Mouse (Mus musculus): ENCODE results near the gene Efhd1.

The Efhd1 gene

DNA sequence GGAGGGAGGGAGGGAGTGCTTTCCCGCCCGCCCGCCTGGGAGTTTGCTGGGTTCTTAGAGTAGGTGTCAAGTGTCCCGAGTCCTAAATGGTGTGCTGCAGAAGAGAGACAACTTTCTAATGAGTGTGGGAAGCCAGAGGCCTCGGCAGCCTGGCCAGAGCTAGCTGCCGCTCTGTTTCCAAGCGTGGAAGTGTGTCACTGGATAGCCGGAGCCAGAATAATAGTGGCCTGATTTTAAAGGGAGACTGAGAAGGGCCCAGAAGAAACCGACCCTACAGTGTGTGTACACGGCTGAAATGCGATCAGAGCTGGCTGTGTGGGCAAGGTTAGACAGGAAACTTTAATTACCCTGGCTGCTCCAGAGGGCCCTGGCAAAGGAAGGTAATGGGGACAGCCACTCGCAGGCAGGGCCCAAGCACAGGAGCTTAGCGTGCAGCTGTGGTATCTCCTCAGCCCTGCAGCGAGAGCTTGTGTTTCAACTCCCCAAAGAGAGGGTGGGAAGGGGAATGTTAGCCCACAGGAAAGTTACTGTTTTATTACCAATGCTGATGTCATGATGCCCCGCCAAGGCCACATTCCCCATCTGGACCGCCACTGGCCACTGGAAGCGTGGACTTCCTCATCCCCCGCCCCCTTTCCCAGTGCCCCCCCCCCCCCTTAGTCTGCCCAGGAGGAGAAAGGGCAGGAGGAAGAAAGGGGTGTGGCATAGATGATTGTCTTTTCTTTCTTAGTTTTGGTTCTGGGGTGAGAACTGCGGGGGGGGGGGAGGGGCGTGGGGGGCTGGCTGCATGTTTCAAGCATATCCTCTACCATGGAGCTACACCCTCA lies 6.7 kb downstream of the Efhd1 start:
- DNase-seq (ENCODE audit: low spot score) = no peak

DNA sequence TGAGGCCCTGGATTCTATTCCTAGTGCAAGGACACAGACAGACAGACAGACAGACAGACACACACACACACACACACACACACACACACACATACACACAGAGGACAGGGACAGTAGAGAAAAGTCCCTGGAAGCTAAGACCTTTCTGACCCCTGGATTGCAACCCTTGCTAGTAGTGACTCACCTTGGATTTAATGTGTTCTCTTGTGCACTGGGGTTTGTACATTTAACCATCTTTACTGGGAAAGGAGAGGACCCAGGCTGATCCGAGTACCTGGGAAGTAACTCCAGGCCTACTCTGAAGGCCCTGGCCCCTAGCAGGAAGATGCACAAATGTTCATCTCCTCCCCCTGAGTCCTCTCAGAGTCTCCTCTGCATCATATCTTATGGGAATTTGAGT lies 7.4 kb downstream of the Efhd1 start:
- no peak for DNase-seq (ENCODE audit: low spot score)

DNA sequence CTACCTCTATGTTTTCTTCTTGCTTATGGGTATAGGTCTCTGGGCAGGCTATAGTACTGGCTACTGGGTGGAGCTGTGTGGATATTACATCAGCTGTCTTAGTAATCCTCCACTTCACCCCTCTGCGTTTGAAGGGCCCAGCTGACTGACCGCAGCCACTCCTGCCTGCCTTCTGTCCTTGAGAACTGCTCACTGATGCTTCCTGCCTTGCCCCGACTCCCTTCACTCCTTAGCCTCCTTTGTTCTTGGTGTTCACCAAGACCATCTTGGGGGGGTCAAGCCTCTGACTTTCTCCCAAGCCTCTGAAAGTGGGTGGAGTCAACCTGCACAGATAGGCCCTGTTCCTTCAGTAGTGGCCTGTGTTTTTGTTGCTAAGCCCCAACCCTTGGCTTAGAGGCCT lies 8.3 kb downstream of the Efhd1 start:
- DNase-seq (ENCODE audit: low spot score) = no peak

DNA sequence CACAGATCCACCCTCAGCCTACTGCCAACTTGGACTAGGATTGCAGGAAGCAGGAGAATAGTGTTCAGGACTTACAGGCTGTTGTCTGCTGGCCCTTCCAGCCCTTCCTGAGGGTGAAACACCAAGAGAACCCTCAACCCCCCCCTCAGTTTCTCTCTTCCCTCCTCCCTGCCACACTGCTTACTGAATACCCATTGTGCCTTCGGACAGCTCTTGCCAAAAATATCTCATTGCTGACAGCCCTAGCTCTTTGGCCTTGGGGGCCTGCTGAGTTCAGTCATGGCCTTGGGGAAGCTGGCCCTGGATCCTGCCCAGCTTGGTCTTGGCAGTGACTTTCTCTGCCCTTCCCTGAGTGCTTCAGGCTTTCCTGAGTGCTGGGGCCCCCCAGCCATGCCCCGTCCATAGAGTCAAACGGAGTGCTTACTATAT lies 9.4 kb downstream of the Efhd1 start:
- DNase-seq (ENCODE audit: low spot score) = no peak

DNA sequence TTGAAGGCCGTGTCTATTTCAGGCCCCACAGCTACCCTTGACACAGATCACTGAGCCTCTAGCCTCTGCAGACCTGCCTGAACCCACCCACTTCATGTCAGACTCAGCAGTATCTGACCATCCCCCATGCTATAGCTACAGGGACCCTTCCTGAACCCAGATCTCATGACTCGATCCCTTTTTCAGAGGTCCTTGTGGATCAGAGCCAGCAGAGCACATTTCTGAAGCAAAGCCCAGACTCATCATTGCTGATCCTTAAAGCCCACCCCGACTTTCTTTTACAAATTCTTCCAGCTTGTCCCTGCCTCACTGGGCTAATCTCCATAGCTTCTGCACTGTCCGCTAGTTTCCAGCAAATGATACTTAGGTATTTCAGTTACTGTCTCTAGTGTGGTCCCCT lies 10.0 kb downstream of the Efhd1 start:
- no peak for DNase-seq (ENCODE audit: low spot score)

DNA sequence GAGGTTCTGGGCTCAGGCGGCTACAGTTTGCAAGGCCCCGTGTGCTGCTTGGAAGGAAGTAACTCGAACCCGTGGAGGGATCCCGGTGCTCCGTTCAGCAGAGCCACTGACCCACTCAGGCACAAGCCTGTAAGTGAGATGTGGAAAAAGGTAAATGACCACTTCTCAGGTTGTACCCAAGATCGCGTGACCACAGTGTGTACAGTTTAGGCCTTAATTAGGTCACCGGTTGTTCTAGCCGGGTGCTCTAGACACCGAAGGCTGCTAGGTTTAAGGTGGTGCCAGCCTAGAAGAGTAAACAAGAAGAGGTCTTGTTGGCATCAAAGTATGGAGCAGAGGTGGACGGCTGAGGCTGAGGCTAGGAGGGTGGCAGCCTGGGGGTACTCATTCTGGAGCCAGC lies 11.0 kb downstream of the Efhd1 start:
- no peak for DNase-seq (ENCODE audit: low spot score)

DNA sequence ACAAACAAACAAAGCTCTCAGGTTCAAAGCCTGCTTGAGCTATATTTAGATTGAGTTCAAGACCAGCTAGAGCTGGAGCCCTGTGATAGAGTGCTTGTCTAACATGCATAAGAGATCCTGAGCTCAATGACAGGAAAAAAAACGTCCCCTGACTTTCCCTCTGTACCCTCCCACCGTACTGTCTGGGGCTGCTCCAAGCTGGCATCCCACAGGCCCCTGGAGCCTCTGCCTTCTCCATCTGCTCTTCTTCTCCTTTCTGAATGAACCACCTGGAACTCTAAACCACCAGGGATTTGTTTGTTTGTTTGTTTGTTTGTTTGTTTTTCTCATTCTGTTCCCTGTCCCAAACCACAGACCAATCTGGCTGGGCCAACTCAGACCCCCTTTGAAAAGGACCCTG lies 11.9 kb downstream of the Efhd1 start:
- no peak for DNase-seq (ENCODE audit: low spot score)

DNA sequence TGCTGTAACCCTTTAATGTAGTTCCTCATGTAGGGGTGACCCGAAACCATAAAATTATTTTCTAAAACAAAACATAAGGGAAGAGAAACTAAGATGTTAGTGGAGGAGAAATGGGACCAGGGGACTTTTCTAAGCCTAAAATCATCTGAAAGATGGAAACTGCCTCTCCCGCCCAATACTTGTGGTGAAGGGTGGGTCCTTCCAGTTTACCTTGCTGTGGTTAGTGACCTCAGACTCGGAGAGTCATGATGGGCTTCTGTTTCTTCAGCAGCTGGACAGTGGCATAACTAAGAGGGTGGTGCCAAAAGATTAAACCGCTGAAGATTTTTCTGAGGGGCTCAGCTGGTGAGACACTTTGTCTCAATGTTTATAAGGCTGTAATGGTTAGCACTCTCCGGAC lies 16.1 kb downstream of the Efhd1 start:
- no peak for DNase-seq (ENCODE audit: low spot score)

DNA sequence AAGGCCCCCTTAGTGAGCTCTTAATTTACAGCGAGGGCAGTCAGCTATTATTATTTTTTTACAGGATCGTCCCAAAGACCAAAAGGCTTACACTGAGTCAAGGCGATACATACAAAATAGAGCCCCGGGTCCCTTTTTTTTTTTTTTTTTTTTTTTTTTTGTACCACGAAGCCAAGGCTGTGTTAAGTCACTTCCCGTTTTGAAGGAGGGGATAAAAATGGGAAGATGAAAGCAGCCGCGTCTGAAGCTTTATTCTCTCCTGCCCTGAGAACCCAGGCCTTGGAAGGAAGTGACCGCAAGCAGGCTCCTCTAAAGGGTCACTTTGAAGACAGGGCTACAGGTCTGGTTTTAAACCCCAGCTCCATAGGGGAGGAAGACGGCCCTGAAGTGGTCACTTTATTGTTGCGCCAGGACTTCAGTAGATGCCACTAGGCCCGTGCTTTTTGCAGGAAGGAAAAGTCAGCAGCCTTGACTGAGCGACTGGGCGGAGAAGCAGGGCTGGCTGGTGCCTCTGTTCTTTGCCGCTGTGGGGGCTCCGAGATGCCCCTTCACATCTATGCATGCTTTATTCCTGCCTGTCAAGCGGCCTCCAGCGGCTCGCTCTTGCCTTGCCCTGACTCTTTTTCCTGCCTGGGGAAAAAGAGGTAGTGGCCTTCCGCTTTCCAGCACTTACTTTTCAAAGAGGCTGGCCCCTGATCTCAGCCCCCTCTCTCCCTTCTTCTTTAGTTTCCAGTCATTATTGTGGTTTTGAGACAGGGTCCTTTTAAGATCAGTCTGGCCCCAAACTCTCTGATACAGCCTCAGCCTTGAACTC lies 17.6 kb downstream of the Efhd1 start:
- DNase-seq (ENCODE audit: low spot score) = no peak

DNA sequence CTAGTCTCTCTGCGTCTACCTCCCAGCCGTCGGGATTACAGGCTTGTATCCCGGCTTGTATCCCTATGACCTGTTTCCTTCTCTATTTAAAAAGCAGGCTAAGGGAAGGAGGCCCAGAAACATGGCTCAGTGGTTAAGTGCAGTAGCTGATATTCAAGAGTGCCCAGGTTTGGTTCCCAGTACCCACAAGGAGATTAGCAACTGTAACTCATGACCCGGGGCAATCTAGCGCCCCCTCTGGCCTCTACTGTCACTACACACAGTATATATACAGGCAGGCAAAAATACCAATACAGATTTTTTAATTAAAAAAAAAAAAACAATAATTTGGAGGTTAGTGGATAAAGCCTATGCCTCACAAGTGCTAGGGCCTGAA lies 18.2 kb downstream of the Efhd1 start:
- DNase-seq (ENCODE audit: low spot score) = no peak

DNA sequence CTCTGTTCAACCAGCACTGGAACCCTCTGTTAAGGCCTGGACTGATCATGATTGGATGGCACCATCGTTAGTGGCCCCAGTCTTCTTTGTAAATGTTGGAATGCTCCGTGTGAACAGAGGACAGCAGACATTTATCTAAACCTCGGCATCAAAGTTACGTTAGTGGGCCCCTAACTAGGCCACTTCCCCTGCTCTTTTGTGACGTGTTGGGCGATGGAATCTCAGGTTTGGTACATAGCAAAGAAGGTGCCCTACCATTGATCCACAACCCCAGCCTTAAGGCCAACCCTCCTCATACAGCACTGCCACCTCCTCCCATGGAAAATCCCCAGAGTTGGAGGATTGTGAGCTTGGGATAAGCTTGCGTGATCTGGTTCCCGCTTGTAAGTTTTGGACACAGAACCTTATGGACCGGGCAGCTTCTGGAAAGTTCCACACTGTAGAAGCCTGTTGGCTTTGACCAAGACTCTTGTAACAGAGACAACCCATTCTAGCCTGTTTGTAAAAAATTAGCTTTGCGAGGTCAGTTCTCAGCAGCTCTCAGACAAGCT lies 19.3 kb downstream of the Efhd1 start:
- DNase-seq (ENCODE audit: low spot score) = no peak

DNA sequence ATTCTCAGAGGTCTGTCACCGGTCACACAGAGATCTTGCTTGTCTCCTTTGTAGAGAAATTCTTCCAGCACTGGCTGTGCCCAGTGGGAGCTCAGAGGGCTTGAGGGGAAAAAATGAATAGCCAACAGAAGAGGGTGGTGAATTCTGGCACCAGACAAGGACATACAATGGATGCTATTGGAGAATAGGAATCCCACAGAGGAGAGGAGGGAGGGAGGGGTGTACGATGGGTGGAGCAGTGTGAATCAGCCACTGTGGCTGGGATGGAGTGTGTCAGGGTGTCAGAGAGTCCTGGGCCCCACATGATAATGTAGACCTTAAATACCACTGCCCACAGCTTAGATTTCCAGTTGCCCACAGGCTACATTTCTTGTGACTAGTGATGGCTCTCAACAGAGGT lies 22.9 kb downstream of the Efhd1 start:
- no peak for DNase-seq (ENCODE audit: low spot score)

DNA sequence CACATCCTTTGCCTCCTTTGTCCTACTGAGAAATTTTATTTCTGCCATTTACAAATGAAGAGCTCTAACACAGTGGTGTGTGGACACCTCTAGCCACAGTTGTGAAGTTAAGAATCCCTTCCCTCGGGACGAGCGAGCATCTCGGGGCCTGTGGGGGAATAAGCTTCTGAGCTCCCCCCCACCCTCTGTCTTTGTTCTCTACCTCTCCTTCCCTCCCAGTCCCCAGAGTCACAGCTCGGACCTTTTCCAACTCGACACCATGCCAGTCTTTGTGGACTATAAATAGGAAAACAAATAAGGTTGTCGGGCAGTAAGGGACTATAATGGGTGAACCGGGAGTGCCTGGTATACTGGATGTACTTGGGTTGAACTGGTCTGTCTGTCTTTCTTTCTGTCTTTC lies 27.3 kb downstream of the Efhd1 start:
- DNase-seq (ENCODE audit: low spot score) = no peak

DNA sequence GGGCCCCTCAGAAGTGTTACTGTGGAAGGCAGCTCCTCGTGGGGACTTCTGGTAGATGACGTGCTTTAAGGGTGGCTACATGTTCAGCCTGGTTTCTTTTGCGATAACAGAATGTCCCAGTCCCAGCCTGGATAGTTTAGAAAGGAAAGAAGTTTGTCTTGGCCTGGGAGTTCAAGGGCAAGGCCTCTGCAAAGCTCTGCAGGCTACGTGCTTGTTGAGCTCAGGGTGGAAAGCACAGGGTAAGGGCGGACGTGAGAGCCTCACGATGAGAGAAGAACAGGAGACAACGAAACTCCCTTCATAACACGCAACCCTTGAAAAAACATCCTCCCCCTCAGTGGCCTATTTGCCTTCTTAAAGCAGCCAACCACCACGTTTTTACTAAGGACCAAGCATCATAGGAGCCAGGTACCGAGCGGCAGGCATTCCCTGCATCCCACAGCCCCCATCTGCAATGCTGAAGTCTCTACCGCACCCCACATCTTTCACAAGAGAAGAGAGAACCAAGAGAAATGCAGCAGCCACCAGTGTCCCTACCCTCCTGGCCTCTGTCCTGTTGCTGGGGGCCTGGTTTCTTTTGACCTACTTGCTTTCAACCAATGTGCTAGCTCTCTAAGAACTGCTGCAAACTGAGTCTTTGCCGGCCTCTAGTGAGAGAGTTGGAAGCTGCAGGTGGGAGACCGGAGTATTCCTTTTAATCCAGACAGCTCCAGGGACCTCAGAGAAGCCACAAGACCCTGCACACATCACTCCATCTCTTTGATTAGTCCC lies 28.4 kb downstream of the Efhd1 start:
- peak; percentile 25 for DNase-seq (ENCODE audit: low spot score)

DNA sequence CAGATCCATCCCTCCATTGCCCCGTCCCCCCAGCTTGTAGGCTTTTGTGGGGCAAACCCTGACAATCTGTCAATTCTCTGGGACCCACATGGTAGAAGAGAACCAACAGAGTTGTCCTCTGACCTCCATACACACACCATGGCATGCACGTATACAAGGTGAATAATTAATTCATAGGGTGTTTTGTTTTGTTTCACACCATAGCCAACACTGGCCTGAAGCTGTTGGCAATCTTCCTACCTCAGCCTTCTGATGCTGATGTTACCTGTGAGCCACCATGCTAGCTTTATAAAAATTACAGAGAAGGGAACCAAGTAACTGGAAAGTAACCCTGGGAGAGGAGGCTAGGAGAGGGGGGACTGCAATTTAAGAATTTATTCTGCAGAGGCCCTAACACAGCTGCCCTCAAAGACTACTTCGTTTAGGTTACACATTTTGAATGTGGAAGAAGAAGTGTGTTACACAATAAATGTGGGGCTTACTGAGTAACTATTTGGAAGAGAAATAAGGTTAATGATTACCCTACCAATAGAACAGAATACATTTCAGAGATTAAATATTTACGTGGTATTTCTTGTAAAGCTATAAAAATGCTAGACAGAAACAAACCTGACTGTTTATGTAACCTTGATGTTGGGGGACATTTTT lies 30.0 kb downstream of the Efhd1 start:
- DNase-seq (ENCODE audit: low spot score) = no peak

DNA sequence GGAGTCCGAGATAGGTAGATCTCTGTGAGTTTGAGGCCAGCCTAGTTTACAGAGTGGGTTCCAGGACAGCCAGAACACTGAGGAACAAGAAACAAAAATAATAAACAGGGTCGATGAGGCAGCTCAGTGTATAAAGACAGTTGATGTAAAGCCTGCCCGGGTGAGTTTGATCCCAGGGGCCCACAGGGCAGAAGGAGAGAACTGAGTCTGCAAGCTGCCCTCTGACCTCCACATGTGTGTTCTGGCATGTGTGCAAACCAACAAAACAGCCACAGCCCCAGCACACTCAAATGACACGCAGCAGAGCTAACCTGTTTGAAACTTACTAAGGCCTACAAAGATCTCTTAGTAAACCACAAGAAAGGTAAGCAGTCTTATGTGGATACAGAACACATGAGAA lies 30.8 kb downstream of the Efhd1 start:
- no peak for DNase-seq (ENCODE audit: low spot score)

DNA sequence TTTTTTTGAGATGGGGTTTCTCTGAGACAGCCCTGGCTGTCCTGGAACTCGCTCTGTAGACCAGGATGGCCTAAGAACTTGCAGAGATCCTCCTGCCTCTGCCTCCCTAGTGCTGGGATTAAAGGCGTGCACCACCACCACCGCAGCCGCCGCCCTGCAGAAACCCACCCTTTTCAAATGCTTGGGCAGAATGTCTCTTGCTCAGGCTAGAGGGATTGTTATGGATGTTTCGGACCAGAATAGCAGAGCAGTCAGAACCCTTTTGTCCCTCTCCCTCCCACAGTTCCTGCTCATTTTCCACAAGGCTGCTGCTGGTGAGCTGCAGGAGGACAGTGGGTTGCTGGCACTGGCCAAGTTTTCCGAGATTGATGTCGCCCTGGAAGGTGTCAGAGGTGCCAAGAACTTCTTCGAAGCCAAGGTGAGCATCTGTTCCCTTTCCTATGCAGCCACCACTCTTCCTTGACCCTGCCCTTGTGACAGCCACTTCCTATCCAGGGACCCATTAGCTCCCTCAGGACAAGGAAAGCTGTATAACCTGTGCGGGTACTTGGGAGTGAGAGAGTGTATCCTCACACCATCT lies 33.3 kb downstream of the Efhd1 start:
- DNase-seq (ENCODE audit: low spot score) = no peak

DNA sequence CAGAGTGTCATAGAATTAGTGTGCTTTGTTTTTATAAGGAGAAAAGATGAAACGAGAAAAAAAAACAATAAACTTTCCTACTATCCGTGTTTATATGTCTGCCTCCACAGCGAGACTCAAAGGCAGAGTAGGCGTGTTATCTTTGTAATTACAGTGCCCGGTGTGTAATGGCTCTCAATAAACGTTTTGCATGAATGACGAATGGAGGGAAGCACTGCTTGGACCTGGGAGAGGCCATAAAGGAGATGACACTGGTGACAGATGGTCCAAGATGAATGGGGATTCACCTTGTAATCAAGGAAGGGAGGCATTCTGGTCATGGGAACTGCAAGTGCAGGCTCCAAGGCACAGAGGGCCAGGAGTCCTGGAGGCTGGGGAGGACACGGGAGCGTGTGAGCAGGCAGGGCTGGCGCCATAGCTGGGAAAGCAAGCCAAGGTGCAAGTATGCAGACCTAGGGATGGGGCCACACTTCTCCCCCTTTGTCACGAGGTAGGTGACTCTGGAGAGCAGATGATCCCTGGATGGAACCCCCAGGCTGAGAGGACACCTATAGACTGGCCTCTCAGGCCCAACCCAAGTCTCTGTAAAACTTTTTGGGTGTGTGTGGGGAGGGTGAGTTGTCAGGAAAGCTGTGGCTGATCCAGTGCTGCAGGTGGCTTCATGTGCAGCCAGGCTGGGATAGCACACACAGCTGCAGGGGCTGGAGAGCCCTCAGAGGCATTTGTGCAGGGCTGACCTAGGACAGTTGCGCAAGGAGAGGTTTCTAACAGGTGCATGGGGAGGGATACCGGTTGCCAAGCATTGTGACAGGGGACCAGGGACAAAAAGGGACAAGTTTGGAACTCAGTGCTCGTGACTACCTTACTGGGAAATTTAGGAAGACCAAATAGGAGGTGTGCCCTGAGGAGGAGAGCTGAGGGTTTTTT lies 36.5 kb downstream of the Efhd1 start:
- no peak for DNase-seq (ENCODE audit: low spot score)

DNA sequence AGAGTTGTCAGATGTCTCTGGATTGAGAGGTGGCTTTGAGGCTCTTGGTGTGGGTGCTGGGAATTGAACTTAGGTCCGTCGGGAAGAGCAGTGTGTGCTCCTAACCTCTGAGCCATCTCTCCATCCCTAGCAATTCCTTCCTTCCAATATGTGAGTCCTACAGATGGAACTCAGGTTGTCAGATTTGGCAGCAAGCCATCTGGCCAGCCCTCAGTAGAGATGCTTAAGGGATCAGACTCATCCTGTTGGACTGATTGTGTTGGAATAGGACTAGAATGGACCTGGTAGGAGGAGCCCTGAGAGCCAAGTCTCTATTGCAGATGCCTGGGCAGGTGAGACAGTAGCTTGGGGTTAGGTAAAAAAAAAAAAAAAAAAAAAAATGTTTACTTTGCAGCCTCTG lies 37.8 kb downstream of the Efhd1 start:
- no peak for DNase-seq (ENCODE audit: low spot score)

DNA sequence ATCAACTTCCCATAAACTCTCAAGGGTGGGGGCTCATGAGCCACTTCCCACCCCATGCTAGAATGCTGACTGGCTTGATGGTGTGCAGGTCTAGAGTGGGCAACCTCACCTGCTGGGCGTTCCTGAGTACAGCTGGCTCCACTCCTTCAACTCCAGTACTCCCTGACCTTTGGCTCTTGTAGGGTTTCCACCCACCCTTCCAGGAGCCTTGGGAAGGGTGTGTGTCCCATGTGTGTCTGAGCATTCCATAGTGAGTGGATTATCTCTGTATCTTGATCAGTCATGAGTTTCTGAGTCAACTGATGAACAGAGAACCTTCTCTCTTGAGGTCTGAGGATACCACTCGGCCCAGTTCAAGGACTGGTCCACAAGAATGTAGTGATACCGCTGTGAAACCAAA lies 44.8 kb downstream of the Efhd1 start:
- DNase-seq (ENCODE audit: low spot score) = no peak

DNA sequence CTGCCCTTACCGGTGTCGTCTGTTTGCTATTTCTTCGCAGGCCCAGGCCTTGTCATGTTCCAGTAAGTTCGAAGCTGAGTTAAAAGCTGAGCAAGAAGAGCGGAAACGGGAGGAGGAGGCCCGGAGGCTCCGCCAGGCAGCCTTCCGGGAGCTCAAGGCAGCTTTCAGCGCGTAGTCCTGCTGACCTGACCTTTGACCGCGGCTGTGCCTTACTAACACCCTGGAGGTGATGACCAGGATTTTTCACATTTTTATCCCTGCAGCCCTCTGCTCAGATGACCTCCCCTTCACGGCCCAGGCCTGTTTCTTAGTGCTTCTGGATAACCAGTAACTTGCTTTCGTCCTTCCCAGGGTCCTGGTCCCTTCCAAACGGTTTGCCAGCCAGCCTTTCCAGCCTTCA lies 45.5 kb downstream of the Efhd1 start:
- no peak for DNase-seq (ENCODE audit: low spot score)

All from ovary, postnatal 14 days (tissue).